Mouse (Mus musculus): ENCODE results near the gene Sept9. TPM values are rescaled to one million over a fixed set of nuclear protein-coding genes. Genes with fewer than 3 reads are reported as not detected.
A peak's percentile ranks its signal among the peaks of the same experiment; 100 is the strongest.

Gene Sept9
- polyA plus RNA-seq, 1 experiment from 2014 or later, result 125 TPM

DNA sequence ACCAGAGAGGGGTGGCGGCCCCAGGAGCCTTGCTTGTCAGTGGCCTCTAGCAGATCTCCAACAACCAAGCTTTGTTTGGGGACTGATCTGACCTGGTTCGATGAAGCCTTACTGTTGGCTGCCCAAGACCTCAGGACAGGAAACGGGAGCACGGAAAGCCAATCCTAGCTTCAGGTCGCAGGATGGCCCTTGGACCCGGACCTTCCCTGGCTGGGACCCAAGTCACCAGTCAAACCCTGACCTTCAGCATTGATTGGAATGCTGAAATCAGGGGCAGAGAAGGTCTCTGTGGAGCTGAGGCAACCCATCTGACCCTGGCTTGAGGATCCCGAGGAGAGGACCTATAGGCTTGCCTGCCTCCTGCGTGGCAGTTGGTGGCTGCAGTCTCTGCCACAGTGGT is 5.1 kb downstream of the Sept9 start:
- Histone ChIP-seq H3K4me2 (replicated peaks) (no peak overlapping the region), H3K4me3 (replicated peaks) (no peak overlapping the region), H3K36me3 (no peaks in the 10 kb centered on the region), H3K27ac (no peak overlapping the region), H3K27me3 (peaks cover 31% of the 10 kb centered on the region), H3K4me1 (replicated peaks) (peaks cover 4% of the 10 kb centered on the region), H3K9me3 (no peaks in the 10 kb centered on the region), H3K9ac (replicated peaks) (no peak overlapping the region)
- WGBS, result 96% methylated on average over 8 of the region's 8 CpGs
- ATAC-seq, result no peak

DNA sequence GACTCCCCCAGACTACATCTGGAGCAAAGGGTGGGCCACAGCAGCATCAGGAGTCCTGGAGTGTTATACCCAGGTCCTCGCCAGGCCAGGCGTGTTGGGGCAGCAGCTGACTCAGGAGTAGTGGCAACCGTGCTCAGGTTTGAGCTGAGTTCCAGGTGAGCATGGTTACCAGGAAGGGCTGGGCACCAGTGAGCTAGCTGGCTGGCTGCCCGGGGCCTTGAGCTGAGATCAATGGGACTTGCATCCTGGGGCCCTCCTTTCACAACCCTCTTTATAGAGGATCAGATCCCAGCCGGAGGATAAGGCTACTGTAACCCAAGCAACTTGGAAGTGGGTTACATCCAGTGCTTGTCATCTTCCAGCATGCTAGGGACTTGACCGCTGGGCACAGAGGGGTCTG is 5.6 kb downstream of the Sept9 start:
- Histone ChIP-seq H3K4me2 (replicated peaks) (no peak overlapping the region), H3K4me1 (replicated peaks) (no peaks in the 10 kb centered on the region), H3K4me3 (replicated peaks) (no peak overlapping the region), H3K9me3 (no peaks in the 10 kb centered on the region), H3K27ac (no peak overlapping the region), H3K27me3 (peaks cover 26% of the 10 kb centered on the region), H3K9ac (replicated peaks) (no peak overlapping the region), H3K36me3 (no peaks in the 10 kb centered on the region)
- ATAC-seq, result no peak
- 83% methylated on average over 6 of the region's 6 CpGs for WGBS

DNA sequence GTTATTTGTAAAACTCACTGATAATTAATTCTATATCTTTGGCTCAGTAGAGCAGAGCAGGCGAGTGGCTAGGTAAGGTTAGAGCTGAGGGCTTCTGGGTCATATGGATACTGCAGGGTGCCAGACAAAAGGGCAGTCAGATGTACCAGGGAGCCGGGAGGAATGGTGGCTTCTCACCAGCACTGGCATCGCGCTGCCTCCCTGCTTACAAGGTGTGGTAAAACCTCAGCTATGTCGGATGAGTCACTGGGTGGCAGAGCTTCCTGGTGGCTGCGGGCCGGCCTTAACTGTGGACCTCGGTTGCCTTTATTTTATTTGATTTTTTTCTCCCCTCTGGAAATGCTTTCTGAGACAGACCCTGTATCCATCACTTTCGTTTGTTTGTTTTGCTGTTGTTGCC is 6.0 kb downstream of the Sept9 start:
- Histone ChIP-seq H3K9me3 (no peaks in the 10 kb centered on the region), H3K27ac (no peak overlapping the region), H3K9ac (replicated peaks) (no peak overlapping the region), H3K27me3 (peaks cover 22% of the 10 kb centered on the region), H3K4me1 (replicated peaks) (no peaks in the 10 kb centered on the region), H3K4me2 (replicated peaks) (no peak overlapping the region), H3K36me3 (no peaks in the 10 kb centered on the region), H3K4me3 (replicated peaks) (no peak overlapping the region)
- WGBS, result 84% methylated on average over 9 of the region's 9 CpGs
- no peak for ATAC-seq

DNA sequence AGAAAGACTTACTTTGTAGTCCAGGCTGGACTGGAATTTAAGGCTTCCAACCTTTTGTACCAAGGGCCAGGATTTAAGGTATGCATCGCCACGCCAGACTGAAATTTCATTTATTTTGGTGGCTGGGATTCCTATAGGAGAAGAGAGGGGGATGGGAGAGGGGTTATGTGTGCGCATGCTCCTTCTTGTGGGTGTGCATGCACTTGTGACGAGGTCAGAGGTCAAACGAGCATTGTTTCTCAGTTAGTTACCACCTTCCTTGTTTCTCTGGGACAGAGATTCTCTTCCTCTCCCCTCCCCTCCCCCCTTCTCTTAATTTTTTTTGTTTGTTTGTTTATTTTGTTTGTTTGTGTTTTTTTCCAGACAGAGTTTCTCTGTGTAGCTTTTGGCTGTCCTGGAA is 8.0 kb downstream of the Sept9 start:
- no peaks in the 10 kb centered on the region for H3K36me3 ChIP-seq
- H3K27ac ChIP-seq, result no peak overlapping the region
- no peak overlapping the region for H3K4me2 ChIP-seq (replicated peaks)
- H3K4me3 ChIP-seq (replicated peaks), result no peak overlapping the region
- H3K9ac ChIP-seq (replicated peaks), result no peak overlapping the region
- WGBS, result 64% methylated on average over 5 of the region's 5 CpGs
- peaks cover 6% of the 10 kb centered on the region; the same call in 1 of the 2 replicates for H3K27me3 ChIP-seq
- no peak for ATAC-seq
- no peaks in the 10 kb centered on the region for H3K4me1 ChIP-seq (replicated peaks)
- H3K9me3 ChIP-seq, result no peaks in the 10 kb centered on the region

DNA sequence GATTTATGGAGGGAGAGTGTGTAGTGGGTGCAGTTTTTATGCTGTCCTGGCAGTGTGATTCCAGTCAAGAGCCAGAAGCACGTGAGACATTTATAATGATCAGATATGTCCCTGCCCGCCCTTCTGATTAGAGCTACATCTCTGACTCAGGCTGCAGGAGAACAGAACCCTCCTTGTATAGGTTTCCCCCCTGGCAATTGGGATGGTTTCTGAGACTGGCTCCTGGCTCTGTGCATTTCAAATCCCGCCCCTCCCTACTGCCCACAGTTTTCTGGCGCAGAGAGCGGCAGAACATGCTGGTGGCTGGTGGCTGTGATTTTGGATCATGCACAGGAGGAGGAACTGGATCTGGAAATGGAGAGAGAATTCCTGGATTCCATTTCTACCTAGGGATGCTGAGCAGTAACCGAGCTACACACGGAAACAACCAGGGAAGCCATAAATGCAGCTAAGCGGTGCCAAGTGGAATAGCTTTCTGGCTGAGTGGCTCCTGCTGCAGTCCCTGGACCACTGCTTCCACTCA is 8.8 kb downstream of the Sept9 start:
- ATAC-seq, result no peak
- H3K27ac ChIP-seq, result no peak overlapping the region
- H3K27me3 ChIP-seq, result peaks cover under 1% of the 10 kb centered on the region; the same call in 1 of the 2 replicates
- 83% methylated on average over 8 of the region's 8 CpGs for WGBS
- H3K9me3 ChIP-seq, result no peaks in the 10 kb centered on the region
- H3K9ac ChIP-seq (replicated peaks), result 0 out of 2 replicates have a peak overlapping the region, but pooled peaks have one; percentile 28
- no peak overlapping the region for H3K4me3 ChIP-seq (replicated peaks)
- no peaks in the 10 kb centered on the region for H3K4me1 ChIP-seq (replicated peaks)
- H3K36me3 ChIP-seq, result no peaks in the 10 kb centered on the region
- no peak overlapping the region for H3K4me2 ChIP-seq (replicated peaks)

DNA sequence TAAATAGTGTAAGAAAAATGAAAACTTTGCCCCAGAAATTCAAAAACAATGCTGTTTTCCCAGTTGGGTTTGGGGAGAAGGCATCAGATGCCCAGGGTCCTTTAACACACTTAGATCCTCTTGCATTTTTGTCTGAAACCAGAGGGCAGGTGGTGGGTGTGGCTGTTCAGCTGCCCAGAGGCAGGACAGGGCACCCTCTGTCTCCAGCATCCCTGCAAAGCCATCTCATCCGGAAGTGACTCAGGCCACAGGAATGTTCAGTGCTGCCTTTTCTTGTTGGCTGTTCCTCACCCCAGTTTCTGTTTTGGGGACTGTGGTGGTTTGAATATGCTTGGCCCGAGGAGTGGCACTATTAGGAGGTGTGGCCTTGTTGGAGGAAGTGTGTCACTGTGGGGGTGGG is 17.3 kb downstream of the Sept9 start:
- Histone ChIP-seq H3K27me3 (no peaks in the 10 kb centered on the region), H3K4me1 (replicated peaks) (no peaks in the 10 kb centered on the region), H3K4me2 (replicated peaks) (no peak overlapping the region), H3K9me3 (no peaks in the 10 kb centered on the region), H3K4me3 (replicated peaks) (no peak overlapping the region), H3K27ac (no peak overlapping the region), H3K36me3 (no peaks in the 10 kb centered on the region), H3K9ac (replicated peaks) (no peak overlapping the region)
- ATAC-seq, result no peak
- 72% methylated on average over 2 of the region's 2 CpGs for WGBS

DNA sequence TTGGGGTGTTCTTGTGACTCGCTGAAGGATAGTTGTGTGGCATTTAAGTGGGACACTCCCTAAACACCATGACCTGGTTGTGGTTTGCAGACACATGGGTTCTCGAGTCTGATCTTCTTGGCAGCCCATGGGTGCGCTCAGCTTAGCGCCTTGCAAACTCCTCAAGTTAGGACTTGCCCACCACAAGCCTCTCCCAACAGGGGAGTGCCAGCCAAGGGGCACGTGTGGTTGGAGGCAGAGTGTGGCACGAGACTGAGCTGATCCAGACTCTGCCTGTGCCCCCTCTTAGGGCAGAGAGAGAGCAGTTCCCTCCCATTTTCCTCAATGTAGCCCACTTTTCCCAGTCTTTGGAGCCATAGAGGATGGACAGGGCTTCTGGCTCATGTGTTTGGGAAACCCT is 18.6 kb downstream of the Sept9 start:
- H3K4me3 ChIP-seq (replicated peaks), result no peak overlapping the region
- WGBS, result 87% methylated on average over 6 of the region's 6 CpGs
- no peak for ATAC-seq

DNA sequence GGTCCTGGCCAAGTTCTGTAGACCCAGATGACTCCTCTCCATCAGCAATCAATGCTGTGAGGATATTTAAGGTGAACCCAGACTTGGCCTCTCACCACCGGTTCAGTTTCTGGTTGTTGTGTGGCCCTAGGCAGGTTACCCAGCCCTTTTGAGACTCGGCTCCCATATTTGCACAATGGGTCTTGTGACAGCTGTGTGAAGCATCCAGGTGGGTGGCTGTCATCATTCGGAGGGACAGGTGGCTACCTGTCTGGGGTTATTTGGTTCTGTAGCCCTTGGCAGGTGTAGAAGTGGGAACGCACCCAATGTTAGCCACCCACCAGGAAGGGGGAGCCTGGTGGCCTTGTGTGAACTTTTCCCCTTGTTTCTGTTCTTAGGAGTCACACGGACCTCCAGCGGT is 19.0 kb downstream of the Sept9 start:
- no peak overlapping the region for H3K4me3 ChIP-seq (replicated peaks)
- no peaks in the 10 kb centered on the region for H3K27me3 ChIP-seq
- H3K4me2 ChIP-seq (replicated peaks), result no peak overlapping the region
- H3K36me3 ChIP-seq, result no peaks in the 10 kb centered on the region
- no peak for ATAC-seq
- 96% methylated on average over 6 of the region's 6 CpGs for WGBS
- no peaks in the 10 kb centered on the region for H3K4me1 ChIP-seq (replicated peaks)
- no peak overlapping the region for H3K27ac ChIP-seq
- H3K9ac ChIP-seq (replicated peaks), result no peak overlapping the region
- no peaks in the 10 kb centered on the region for H3K9me3 ChIP-seq

More for the DNA sequence above, 18.6 kb downstream of the Sept9 start:
- Histone ChIP-seq H3K36me3 (no peaks in the 10 kb centered on the region), H3K4me1 (replicated peaks) (no peaks in the 10 kb centered on the region), H3K27ac (no peak overlapping the region), H3K9ac (replicated peaks) (no peak overlapping the region), H3K27me3 (no peaks in the 10 kb centered on the region), H3K4me2 (replicated peaks) (no peak overlapping the region), H3K9me3 (no peaks in the 10 kb centered on the region)

DNA sequence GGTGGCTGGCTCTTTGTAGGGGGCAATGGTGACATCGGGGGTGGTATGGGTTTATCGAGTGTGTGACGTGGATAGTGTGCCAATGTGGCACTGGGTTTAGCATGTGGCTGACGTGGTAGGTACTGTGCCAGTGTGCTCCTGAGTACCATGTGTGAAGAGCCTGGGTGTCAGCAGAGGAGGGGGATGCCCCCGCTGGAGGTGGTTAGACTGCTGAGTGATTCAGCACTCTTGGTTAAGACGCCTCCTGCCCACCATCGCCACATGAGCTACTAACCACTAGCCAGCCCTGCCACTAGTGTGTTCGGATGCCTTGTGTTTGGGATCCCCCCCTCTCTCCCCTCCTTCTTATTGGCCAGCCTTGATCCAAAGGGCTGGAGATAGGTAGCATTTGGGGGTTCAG is 21.3 kb downstream of the Sept9 start:
- H3K9ac ChIP-seq (replicated peaks), result no peak overlapping the region
- no peak for ATAC-seq
- no peak overlapping the region for H3K27ac ChIP-seq
- H3K27me3 ChIP-seq, result no peaks in the 10 kb centered on the region
- H3K36me3 ChIP-seq, result no peaks in the 10 kb centered on the region
- 89% methylated on average over 8 of the region's 8 CpGs for WGBS
- no peak overlapping the region for H3K4me2 ChIP-seq (replicated peaks)
- H3K9me3 ChIP-seq, result no peaks in the 10 kb centered on the region
- H3K4me3 ChIP-seq (replicated peaks), result no peak overlapping the region
- H3K4me1 ChIP-seq (replicated peaks), result no peaks in the 10 kb centered on the region

DNA sequence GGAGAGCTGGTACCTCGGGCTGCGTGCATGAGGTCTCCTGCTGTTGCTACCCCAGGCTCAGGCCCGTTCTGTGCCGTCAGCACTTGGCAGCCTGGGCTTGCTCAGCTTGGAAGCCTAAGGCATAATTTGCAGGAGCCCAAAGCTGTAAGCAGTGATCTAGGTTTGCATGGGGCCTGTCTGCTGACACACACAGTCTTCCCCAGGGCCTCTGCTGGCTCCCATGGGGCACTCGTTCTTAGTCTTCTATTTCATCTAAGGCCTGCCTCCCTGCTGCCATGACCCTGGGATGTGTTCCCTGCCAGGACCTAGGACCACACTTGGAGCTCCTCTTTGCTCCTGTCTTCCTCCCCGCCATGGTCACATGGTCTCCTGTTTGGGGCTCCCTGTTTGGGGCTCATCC is 21.7 kb downstream of the Sept9 start:
- WGBS, result 78% methylated on average over 6 of the region's 6 CpGs
- no peaks in the 10 kb centered on the region for H3K9me3 ChIP-seq

DNA sequence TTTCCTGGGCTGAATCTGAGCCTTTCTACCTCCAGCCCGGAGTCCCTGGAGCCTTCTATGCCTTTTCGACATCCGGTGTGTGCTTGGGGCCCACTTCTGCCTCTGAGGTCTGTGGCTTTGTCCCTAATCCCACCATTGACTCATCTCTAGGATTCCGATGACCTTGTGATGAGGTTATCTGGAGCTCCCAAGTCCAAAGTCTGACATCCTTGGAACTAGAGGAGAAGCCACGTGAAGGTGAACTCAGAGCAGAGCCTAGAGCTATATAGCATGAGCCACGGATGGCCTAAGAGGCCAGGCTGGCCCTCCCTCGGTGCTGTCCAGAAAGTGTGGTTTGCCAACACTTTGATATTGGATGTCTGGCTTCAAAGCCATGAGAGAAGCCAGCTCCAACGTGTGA is 23.4 kb downstream of the Sept9 start:
- WGBS, result 76% methylated on average over 8 of the region's 8 CpGs
- Histone ChIP-seq H3K27me3 (no peaks in the 10 kb centered on the region), H3K9me3 (no peaks in the 10 kb centered on the region), H3K9ac (replicated peaks) (no peak overlapping the region), H3K4me3 (replicated peaks) (no peak overlapping the region), H3K4me1 (replicated peaks) (no peaks in the 10 kb centered on the region), H3K36me3 (no peaks in the 10 kb centered on the region), H3K4me2 (replicated peaks) (no peak overlapping the region), H3K27ac (no peak overlapping the region)
- no peak for ATAC-seq

More for the DNA sequence above, 21.7 kb downstream of the Sept9 start:
- Histone ChIP-seq H3K27ac (no peak overlapping the region), H3K27me3 (no peaks in the 10 kb centered on the region), H3K4me2 (replicated peaks) (no peak overlapping the region), H3K4me3 (replicated peaks) (no peak overlapping the region), H3K4me1 (replicated peaks) (no peaks in the 10 kb centered on the region), H3K9ac (replicated peaks) (no peak overlapping the region), H3K36me3 (no peaks in the 10 kb centered on the region)
- ATAC-seq, result no peak

DNA sequence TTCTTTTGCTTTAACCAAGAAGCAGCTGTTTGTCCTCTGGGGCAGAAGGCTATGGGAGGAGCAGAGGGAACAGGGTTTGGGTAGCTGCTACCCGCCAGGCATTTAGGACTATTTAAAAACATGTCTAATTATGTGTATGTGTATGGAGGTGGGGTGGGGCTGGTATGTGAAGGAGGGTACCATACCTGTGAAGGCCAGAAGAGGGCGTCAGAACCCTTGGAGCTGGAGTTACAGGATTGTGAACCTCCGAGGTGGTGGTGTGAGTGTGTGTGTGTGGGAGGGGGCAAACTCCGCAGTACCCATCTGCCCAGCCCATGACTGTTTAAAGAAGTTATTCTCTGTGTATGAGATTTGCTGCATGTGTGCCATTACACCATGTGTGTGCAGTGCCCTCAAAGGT is 25.3 kb downstream of the Sept9 start:
- ATAC-seq, result no peak
- Histone ChIP-seq H3K27me3 (no peaks in the 10 kb centered on the region), H3K36me3 (no peaks in the 10 kb centered on the region), H3K9ac (replicated peaks) (no peak overlapping the region), H3K4me1 (replicated peaks) (no peaks in the 10 kb centered on the region), H3K4me3 (replicated peaks) (no peak overlapping the region), H3K4me2 (replicated peaks) (no peak overlapping the region), H3K27ac (no peak overlapping the region), H3K9me3 (no peaks in the 10 kb centered on the region)
- 54% methylated on average over 4 of the region's 4 CpGs for WGBS

DNA sequence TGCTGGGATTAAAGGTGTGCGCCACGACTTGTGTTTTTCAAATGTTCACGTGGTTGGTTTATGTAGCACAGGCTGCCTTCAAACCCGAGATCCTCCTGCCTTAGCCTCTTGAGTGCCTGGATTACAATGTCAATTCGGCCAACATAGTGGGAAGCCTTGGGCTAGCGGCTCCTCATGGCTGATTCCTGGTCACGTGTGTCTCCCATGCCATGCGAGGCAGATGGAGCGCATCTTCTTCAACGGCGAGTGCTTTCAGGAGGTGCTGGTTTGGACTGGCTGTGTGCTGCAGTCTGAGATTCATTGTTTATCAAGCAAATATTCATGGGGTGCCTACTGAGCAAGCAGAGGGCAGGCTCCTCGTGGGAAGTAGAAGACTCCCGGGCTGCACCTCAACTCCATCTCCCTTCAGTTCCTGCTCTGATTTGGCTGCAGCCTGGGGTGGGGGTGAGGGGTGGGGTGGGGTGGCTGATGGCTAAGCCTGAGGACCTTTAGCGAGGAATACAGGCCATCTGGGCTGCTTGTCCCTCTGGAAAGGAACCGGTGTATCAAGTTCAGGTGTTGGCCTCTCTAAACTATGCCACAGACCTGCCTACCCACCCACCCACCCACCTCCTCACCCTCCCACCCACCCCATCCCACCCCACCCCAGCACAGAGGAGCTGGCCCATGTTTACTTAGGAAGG is 26.2 kb downstream of the Sept9 start:
- Histone ChIP-seq H3K9ac (replicated peaks) (no peak overlapping the region), H3K4me3 (replicated peaks) (no peak overlapping the region), H3K27me3 (peaks cover 2% of the 10 kb centered on the region; the same call in 1 of the 2 replicates), H3K4me2 (replicated peaks) (no peak overlapping the region), H3K36me3 (no peaks in the 10 kb centered on the region), H3K27ac (no peak overlapping the region), H3K9me3 (no peaks in the 10 kb centered on the region), H3K4me1 (replicated peaks) (no peaks in the 10 kb centered on the region)
- WGBS, result 85% methylated on average over 15 of the region's 15 CpGs
- no peak for ATAC-seq

Data from midbrain, embryonic 13.5 days (tissue).